Mouse (Mus musculus): ENCODE measurements around the gene Cyth2. TPM values are rescaled to one million over a fixed set of nuclear protein-coding genes. Genes with fewer than 3 reads are reported as not detected.

Gene Cyth2
- polyA plus RNA-seq, 1 experiment from 2014 or later = 327 TPM

DNA sequence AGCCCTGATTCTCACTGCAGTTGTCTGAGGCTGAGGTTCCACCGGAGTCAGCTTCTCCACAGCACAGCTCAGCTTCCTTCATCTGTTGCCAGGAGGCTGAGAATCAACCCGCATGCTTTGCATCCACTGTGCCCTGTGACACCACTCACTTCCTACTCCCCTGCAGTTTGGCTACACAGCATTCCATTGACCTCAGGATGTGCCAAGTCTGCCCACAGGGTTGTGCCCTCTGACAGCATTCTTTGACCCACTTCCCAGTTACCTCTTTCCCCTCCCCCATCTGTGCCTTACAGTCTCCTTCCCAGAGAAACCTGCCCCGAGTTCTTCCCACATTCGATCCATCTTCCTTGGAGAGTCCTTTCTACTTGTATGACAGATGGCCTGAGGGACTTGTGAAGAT lies 32.1 kb downstream of the Cyth2 start:
- no peaks in the 10 kb centered on the region for H3K27me3 ChIP-seq (replicated peaks; ENCODE audit: control insufficient read depth, insufficient read depth, low read length)
- no peaks in the 10 kb centered on the region; the same call in 1 of the 2 replicates for H3K36me3 ChIP-seq (ENCODE audit: control insufficient read depth, insufficient read depth)
- peaks cover 24% of the 10 kb centered on the region for H3K4me1 ChIP-seq (replicated peaks; ENCODE audit: control insufficient read depth, insufficient read depth, low read length)
- H3K4me3 ChIP-seq (replicated peaks; ENCODE audit: low read length) = no peak overlapping the region
- H3K9ac ChIP-seq (replicated peaks; ENCODE audit: low read depth, low read length) = no peak overlapping the region
- no peaks in the 10 kb centered on the region for H3K9me3 ChIP-seq (ENCODE audit: control insufficient read depth, low read length)
- WGBS = 73% methylated on average over 4 of the region's 4 CpGs
- ATAC-seq = no peak
- no peak overlapping the region for H3K4me2 ChIP-seq (ENCODE audit: low read length)
- H3K27ac ChIP-seq (ENCODE audit: low read length) = no peak overlapping the region

DNA sequence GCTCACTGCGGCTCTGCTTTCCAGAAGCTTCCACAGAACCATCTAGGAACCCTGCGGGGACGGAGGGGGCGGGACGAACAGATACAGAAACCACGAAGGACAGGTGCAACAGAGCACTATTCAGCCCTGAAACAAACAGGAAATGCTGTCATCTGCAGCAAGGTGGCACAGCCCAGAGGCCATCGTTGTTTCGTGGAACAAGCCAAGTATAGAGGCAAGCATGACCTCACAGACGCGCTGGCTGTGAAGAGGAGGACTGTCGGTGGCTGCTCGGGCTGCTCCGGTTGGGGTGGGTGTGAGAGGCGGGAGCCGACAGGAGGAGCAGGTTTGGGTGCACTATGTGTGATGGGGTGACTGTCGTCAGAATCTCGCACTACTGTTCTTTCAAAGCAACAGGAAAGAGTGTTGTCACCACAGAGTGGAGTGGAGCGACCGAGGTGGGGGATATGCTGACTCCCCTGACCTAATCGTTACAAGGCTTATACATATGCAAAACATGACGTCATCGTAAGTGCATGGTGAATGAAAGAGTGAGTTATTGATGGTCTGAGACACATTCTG lies 35.2 kb downstream of the Cyth2 start:
- Histone ChIP-seq H3K9ac (replicated peaks; ENCODE audit: low read depth, low read length) (peak overlapping the region; percentile 2; the same call in 1 of the 2 replicates), H3K27me3 (replicated peaks; ENCODE audit: control insufficient read depth, insufficient read depth, low read length) (no peaks in the 10 kb centered on the region), H3K4me3 (replicated peaks; ENCODE audit: low read length) (no peak overlapping the region), H3K9me3 (ENCODE audit: control insufficient read depth, low read length) (no peaks in the 10 kb centered on the region), H3K4me2 (ENCODE audit: low read length) (peak overlapping the region; percentile 41), H3K27ac (ENCODE audit: low read length) (no peak overlapping the region), H3K36me3 (ENCODE audit: control insufficient read depth, insufficient read depth) (no peaks in the 10 kb centered on the region), H3K4me1 (replicated peaks; ENCODE audit: control insufficient read depth, insufficient read depth, low read length) (peaks cover 11% of the 10 kb centered on the region)
- 18% methylated on average over 22 of the region's 22 CpGs for WGBS
- no peak for ATAC-seq

DNA sequence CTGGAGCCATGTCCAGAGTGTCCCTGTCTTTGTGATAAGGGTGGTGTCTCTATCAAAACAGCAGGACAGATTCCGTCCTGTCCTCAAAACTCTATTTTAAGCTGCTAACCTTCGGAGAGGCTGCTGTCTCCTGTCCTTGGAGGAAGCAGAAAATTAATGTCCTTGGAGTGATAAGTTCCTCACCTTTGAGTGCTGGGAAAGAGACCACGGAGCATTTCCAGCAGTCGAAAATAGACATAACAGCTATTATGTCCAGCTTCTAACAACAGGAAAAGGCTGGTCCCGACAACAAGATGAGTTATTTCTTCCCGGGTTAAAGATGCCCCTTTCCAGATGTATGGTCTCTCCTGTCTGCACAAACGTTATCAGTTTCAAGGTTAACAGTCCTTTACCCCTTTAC lies 39.1 kb downstream of the Cyth2 start:
- Histone ChIP-seq H3K27me3 (replicated peaks; ENCODE audit: control insufficient read depth, insufficient read depth, low read length) (no peaks in the 10 kb centered on the region), H3K9me3 (ENCODE audit: control insufficient read depth, low read length) (no peaks in the 10 kb centered on the region), H3K4me1 (replicated peaks; ENCODE audit: control insufficient read depth, insufficient read depth, low read length) (peaks cover 8% of the 10 kb centered on the region), H3K4me2 (ENCODE audit: low read length) (no peak overlapping the region), H3K9ac (replicated peaks; ENCODE audit: low read depth, low read length) (no peak overlapping the region), H3K27ac (ENCODE audit: low read length) (no peak overlapping the region), H3K36me3 (ENCODE audit: control insufficient read depth, insufficient read depth) (no peaks in the 10 kb centered on the region), H3K4me3 (replicated peaks; ENCODE audit: low read length) (no peak overlapping the region)
- 88% methylated on average over 7 of the region's 7 CpGs for WGBS
- ATAC-seq = no peak

DNA sequence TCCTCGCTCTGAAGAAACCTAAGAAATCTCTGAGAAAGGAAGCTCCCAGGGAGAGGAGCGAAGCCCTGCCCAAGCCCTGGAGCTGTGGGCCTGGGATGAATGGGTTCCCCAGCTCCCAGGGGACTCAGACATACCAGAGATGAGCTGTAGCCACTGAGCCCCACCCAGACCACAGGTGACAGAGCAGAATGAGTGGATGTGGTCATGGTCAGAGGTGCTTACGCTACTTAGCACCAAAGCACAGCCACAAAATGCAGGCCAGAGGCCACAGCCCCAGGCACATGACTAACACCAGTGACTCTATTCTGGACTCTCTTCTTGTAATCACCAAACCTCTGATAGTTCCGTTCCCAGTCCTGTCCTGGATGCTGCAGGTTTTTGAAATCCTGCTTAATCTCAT lies 43.3 kb downstream of the Cyth2 start:
- no peak overlapping the region for H3K9ac ChIP-seq (replicated peaks; ENCODE audit: low read depth, low read length)
- no peaks in the 10 kb centered on the region for H3K27me3 ChIP-seq (replicated peaks; ENCODE audit: control insufficient read depth, insufficient read depth, low read length)
- no peak overlapping the region for H3K4me3 ChIP-seq (replicated peaks; ENCODE audit: low read length)
- WGBS = 65% methylated on average over 4 of the region's 4 CpGs
- no peak for ATAC-seq
- H3K9me3 ChIP-seq (ENCODE audit: control insufficient read depth, low read length) = no peaks in the 10 kb centered on the region
- H3K4me1 ChIP-seq (replicated peaks; ENCODE audit: control insufficient read depth, insufficient read depth, low read length) = no peaks in the 10 kb centered on the region
- H3K36me3 ChIP-seq (ENCODE audit: control insufficient read depth, insufficient read depth) = no peaks in the 10 kb centered on the region
- H3K27ac ChIP-seq (ENCODE audit: low read length) = no peak overlapping the region
- no peak overlapping the region for H3K4me2 ChIP-seq (ENCODE audit: low read length)

DNA sequence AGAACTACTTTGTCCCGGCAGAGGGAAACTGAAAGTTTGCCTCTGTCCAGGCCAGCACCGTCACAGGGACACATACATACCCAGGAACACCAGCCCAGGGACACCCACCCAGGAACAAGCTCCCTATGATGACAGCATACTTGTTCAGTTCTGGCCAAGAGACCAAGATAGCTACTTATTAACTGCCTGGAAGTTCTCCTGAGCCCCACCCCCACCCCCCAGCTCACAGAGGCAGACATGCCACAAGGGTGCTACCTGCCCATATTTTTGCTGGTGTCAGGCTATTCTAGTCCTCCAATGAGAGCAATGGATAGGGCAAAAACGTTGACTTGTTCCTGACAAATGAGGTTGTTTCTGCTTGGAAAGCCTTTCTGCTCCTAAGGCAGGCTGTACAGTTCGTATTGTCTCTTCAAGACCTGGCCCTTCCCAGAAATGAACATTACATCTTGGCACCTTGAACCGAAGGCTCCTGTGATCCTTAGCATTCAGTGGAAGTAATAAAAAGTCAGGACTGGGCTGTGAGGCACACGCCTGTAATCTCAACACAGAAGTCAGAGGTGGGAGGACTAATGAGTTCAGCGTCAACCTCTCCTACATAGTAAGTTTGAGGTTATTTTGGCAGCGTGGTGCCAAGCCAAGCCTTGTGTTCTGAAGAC lies 43.8 kb downstream of the Cyth2 start:
- no peaks in the 10 kb centered on the region for H3K36me3 ChIP-seq (ENCODE audit: control insufficient read depth, insufficient read depth)
- WGBS = 79% methylated on average over 8 of the region's 8 CpGs
- no peak for ATAC-seq

DNA sequence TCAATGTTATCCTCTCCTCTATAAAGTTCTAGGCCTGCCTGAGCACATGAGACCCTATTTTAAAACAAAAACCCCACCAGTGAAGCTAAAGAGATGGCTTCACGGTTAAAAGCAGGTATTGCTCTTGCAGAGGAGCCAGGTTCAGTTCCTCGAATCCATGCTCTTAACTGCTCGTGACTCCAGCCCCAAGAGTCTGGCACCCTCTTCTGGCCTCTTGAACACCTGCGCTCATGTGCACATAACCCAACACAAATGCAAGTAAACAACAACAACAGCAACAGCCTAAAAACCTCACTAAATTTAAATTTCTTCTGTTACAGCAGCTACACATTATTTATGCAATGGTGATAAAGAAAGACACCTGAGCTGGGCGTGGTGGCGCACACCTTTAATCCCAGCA lies 46.9 kb downstream of the Cyth2 start:
- Histone ChIP-seq H3K27ac (ENCODE audit: low read length) (no peak overlapping the region), H3K36me3 (ENCODE audit: control insufficient read depth, insufficient read depth) (no peaks in the 10 kb centered on the region), H3K9ac (replicated peaks; ENCODE audit: low read depth, low read length) (no peak overlapping the region), H3K4me3 (replicated peaks; ENCODE audit: low read length) (no peak overlapping the region), H3K4me2 (ENCODE audit: low read length) (no peak overlapping the region), H3K4me1 (replicated peaks; ENCODE audit: control insufficient read depth, insufficient read depth, low read length) (no peaks in the 10 kb centered on the region), H3K27me3 (replicated peaks; ENCODE audit: control insufficient read depth, insufficient read depth, low read length) (no peaks in the 10 kb centered on the region), H3K9me3 (ENCODE audit: control insufficient read depth, low read length) (no peaks in the 10 kb centered on the region)
- no peak for ATAC-seq
- 95% methylated on average over 6 of the region's 6 CpGs for whole genome bisulfite sequencing

More for the DNA sequence above, 43.8 kb downstream of the Cyth2 start:
- Histone ChIP-seq H3K4me3 (replicated peaks; ENCODE audit: low read length) (no peak overlapping the region), H3K9ac (replicated peaks; ENCODE audit: low read depth, low read length) (no peak overlapping the region), H3K4me2 (ENCODE audit: low read length) (no peak overlapping the region), H3K4me1 (replicated peaks; ENCODE audit: control insufficient read depth, insufficient read depth, low read length) (no peaks in the 10 kb centered on the region), H3K27me3 (replicated peaks; ENCODE audit: control insufficient read depth, insufficient read depth, low read length) (no peaks in the 10 kb centered on the region), H3K27ac (ENCODE audit: low read length) (no peak overlapping the region), H3K9me3 (ENCODE audit: control insufficient read depth, low read length) (no peaks in the 10 kb centered on the region)

DNA sequence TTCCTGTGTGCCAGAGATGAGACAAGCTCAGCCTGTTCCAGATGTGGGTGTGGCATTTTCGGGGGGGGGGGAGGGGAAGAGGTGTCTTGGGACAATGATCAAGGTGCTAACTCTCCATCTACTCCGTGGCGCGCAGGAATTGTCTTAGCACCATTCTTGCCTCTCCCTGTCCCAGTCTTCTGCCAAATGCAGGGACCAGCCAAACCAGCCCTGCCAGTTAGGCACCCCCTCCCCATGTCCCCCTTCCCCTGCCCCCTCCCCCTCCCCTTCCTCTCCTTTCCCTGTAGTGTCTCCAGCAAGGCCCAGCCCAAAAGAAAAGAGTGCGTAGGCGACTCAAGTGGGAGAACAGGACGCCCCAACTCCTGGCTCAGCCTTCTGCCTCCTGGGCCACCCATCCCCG lies 47.6 kb downstream of the Cyth2 start:
- Histone ChIP-seq H3K9ac (replicated peaks; ENCODE audit: low read depth, low read length) (no peak overlapping the region), H3K27me3 (replicated peaks; ENCODE audit: control insufficient read depth, insufficient read depth, low read length) (no peaks in the 10 kb centered on the region), H3K27ac (ENCODE audit: low read length) (no peak overlapping the region), H3K36me3 (ENCODE audit: control insufficient read depth, insufficient read depth) (no peaks in the 10 kb centered on the region), H3K4me3 (replicated peaks; ENCODE audit: low read length) (no peak overlapping the region), H3K9me3 (ENCODE audit: control insufficient read depth, low read length) (no peaks in the 10 kb centered on the region), H3K4me1 (replicated peaks; ENCODE audit: control insufficient read depth, insufficient read depth, low read length) (no peaks in the 10 kb centered on the region), H3K4me2 (ENCODE audit: low read length) (no peak overlapping the region)
- 64% methylated on average over 8 of the region's 8 CpGs for WGBS
- ATAC-seq = no peak

DNA sequence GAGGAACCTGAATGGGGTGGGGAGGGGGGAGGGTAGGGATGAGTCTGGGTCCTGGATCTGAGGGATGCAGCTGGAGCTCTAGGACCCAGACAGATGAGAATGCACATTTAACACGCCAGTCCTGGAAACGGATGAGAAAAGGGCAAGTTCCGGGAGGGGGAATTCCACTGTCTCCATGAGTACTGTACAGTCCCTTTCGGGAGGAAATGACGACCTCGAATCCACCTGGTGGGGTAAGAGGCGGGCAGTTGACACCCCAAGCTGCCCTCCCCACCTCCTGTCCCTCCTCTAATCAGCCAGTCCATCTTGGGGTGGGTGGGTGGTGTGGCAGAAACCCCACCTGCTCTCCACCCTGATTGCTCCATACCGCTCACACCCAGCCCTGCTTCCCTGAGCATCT lies 48.4 kb downstream of the Cyth2 start:
- no peaks in the 10 kb centered on the region for H3K9me3 ChIP-seq (ENCODE audit: control insufficient read depth, low read length)
- no peaks in the 10 kb centered on the region for H3K4me1 ChIP-seq (replicated peaks; ENCODE audit: control insufficient read depth, insufficient read depth, low read length)
- no peak overlapping the region for H3K4me3 ChIP-seq (replicated peaks; ENCODE audit: low read length)
- no peak overlapping the region for H3K4me2 ChIP-seq (ENCODE audit: low read length)
- H3K36me3 ChIP-seq (ENCODE audit: control insufficient read depth, insufficient read depth) = no peaks in the 10 kb centered on the region
- 64% methylated on average over 8 of the region's 8 CpGs for WGBS
- no peaks in the 10 kb centered on the region for H3K27me3 ChIP-seq (replicated peaks; ENCODE audit: control insufficient read depth, insufficient read depth, low read length)
- ATAC-seq = no peak
- H3K9ac ChIP-seq (replicated peaks; ENCODE audit: low read depth, low read length) = no peak overlapping the region
- H3K27ac ChIP-seq (ENCODE audit: low read length) = no peak overlapping the region

DNA sequence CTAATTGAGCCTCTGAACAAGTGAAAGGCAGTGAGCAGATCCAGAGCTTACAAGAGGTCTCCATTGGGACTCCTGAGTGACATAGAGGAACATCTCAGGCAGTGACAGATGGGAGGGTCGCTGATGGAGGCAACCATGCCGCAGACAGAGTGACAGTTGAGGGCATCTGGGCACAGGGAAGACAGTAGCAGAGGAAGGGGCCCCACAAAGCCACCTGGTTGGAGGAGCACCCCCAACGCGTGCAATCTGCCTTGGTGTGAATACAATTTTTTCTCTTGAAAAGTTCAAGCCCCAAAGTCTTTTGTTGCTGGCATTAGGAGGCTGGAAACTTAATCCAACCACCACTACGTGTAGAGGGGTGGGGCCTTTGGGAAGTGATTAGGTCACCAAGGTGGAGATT lies 54.2 kb downstream of the Cyth2 start:
- ATAC-seq = no peak
- no peak overlapping the region for H3K4me2 ChIP-seq (ENCODE audit: low read length)
- H3K36me3 ChIP-seq (ENCODE audit: control insufficient read depth, insufficient read depth) = no peaks in the 10 kb centered on the region
- WGBS = 61% methylated on average over 5 of the region's 5 CpGs
- H3K9ac ChIP-seq (replicated peaks; ENCODE audit: low read depth, low read length) = no peak overlapping the region
- no peaks in the 10 kb centered on the region for H3K4me1 ChIP-seq (replicated peaks; ENCODE audit: control insufficient read depth, insufficient read depth, low read length)
- peaks cover 18% of the 10 kb centered on the region for H3K27me3 ChIP-seq (replicated peaks; ENCODE audit: control insufficient read depth, insufficient read depth, low read length)
- no peak overlapping the region for H3K27ac ChIP-seq (ENCODE audit: low read length)
- no peaks in the 10 kb centered on the region for H3K9me3 ChIP-seq (ENCODE audit: control insufficient read depth, low read length)
- no peak overlapping the region for H3K4me3 ChIP-seq (replicated peaks; ENCODE audit: low read length)

DNA sequence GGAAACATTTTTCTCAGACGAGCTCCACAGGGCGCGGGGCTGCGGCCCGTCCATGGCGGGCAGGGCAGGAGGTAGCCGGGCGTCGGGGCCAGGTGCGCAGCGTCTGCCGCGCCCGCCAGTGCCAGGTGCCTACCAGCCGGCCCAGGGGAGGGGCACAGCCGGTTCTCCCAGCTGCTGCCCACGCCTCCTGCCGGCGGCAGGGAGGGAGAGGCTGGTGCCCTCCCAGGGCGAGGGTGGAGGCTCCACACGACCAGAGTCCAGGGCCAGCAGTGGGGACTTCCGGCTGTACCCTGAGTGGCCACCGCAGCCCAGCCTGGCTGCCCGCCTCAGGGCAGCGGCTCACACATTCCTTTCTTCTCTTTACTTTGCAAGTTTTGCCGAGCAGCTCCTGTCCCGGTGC lies 55.0 kb downstream of the Cyth2 start:
- Histone ChIP-seq H3K9ac (replicated peaks; ENCODE audit: low read depth, low read length) (no peak overlapping the region), H3K36me3 (ENCODE audit: control insufficient read depth, insufficient read depth) (no peaks in the 10 kb centered on the region), H3K27me3 (replicated peaks; ENCODE audit: control insufficient read depth, insufficient read depth, low read length) (peaks cover 18% of the 10 kb centered on the region), H3K4me2 (ENCODE audit: low read length) (no peak overlapping the region), H3K9me3 (ENCODE audit: control insufficient read depth, low read length) (no peaks in the 10 kb centered on the region), H3K4me3 (replicated peaks; ENCODE audit: low read length) (no peak overlapping the region), H3K4me1 (replicated peaks; ENCODE audit: control insufficient read depth, insufficient read depth, low read length) (no peaks in the 10 kb centered on the region), H3K27ac (ENCODE audit: low read length) (no peak overlapping the region)
- WGBS = 7% methylated on average over 26 of the region's 27 CpGs
- no peak for ATAC-seq
